Mouse (Mus musculus) adrenal gland, adult 2 months (tissue): ENCODE results near the gene Nol6. TPM values are rescaled to one million over a fixed set of nuclear protein-coding genes. Genes with fewer than 3 reads are reported as not detected.

Source experiments
- DNase-seq: peaks from one replicate; pipeline ENCODE4 v3.0.0; 2021
- polyA plus RNA-seq: library from polyadenylated mRNA; depleted of rRNA; stranded (reverse); fragments of >200 nt; gene quantifications from 2 replicates; pipeline ENCODE4 v1.2.3, GENCODE M21; 2012
- total RNA-seq, 2 experiments: library from RNA; stranded (reverse); gene quantifications; 2 replicates each; pipeline ENCODE4 v1.2.3; 2021

Gene Nol6
- total and polyA plus RNA-seq, 3 experiments = 58.1 to 89.8 (median 59.3) TPM

DNA sequence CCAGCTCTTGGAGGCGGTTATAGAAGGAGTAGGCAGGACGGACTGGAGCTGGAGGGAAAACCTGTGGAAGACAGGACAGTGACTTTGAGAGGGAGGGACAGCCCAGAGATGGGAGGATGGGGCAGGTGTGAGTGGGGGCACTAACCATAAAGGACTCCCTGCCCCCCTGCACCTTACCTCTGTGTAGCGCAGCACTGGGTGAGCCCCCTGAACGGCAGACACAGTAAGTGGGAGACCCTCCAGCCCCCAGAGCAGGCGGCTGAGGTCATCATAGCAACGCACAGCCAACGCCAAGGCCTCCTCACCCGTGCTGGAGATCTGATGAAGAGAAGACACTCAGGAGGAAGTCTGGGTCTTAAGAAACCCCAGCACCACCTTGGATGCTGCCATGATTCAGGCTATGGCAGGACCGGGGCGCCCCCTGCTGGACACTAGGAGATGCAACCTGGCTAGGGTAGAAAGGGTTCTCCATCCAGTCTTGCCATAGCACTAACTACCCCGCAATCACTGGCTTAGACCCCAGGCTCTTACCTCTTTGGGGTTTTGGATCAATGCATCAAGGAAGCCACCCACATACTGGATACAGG is 5.5 kb downstream of the Nol6 start:
- DNase-seq = peak; percentile 52

DNA sequence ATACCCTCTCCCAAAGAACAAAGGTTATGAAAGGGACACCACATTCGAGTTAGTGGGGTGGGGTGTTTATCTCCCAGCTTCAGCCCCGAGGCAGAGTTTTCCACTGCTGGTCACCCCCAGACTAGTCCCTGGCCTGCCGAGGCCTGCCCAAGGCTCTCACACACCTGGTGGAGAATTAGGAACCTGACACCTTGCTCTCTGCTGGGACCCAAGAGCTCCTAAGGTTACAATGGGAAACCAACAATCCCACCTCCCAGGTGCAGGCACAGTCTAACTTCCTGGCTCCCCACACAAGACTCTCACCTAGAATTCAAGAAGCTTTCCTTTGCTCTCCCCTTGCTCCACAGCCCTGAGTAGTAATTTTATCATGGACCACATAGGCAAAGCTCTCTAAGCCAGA is 7.4 kb downstream of the Nol6 start:
- DNase-seq = no peak

DNA sequence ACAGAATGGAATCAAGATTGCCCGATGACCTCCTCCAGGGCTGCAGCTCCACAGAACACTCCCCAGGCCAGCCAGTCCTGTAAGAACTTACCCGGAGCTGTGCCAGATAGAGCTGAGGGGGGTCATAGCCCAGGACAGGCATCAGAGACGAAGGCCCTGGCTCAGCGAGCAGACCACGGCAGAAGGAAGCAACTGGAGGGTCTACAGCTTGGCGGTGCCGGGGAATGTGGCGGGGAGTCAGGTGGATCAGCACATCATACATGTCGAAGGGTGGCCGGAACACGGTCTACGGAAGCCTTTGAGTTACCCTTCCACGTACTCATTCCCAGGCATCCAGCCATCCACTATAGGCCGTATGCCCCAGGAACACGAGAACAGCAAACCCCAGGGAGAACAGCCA is 8.5 kb downstream of the Nol6 start:
- no peak for DNase-seq

DNA sequence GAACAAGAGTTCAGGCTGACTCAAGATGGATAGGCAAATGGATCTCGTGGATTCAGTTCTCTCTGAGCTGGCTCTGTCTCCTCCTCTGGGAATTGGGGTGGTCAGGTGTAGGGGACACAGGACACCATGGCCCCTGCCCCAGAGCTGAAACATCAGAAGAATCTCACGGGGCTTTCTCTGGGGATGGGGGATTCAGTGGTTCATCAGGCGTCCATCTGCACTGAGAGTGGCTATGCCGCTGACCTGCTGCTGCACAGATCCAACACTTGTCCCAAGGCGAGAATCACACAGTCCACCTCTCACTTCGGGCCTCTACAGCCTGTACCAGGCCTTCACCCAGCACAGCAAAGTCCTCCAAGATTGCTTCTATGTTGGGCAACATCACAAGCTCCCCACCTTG is 9.2 kb downstream of the Nol6 start:
- DNase-seq = no peak

DNA sequence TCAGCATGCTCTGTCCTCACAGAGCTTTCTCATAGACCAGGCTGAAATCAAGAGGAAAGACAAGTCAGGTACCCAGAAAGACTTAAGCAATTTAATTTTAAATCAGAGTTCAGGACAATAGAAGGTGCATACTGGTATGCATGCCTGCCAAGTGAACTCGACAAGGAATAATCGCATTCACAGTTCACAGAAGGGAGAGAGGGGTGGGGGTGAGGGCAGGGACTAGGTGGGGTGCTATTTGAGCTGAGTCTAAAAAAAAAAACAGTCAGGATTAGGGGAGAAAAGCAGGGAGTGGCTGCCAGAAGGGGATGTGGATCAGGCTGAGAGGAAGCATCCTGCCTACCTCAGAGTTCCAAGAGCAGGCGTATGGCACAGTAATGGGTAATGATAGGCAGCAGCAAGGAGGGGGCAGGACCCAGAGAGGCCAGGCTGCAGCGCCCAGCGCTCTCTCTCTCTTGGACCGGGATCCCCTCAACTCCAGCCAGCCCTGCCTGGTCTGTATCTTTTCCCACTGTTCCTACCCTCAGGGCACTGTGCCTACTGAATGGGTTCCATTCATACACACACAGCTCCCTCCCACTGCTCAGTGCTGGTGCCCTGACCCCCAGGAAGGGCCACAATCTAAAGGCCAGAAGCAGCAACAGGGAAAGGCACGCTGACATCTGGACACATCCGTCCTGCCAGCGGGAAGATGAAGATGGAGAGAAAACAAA is 9.7 kb downstream of the Nol6 start:
- no peak for DNase-seq

DNA sequence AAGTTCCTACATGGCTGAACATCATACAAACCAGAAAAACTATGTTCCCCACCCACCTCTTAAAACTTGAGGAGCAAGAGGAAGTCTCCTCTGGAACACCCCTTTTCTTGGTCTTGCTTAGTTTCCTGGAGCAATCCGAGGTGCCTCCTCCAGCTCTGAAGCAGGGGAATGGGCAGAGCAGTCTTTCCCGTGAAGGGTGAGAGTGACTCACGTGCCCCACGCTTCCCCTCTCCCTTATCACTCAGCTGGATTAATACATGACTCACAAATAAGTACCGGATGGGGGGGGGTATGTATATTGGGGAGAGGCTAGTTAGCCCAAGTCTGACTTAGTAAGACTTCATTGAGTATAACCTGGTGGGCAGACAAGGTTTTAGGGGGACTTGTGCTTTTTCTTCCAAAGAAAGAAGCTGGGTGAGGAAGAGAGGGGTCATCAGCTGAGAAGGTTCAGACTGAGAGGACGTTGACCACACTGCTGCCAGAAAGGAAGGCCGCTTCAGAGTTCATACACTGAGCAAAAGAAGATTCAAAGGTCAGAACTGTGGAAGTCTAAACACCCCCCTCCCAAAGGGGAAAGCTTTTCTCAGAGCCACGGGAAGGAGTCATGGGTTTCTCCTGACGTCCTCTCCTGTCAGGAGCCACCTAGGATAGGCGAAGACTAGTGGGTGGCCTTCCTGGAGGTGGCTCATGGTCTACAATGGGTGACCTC is 15.4 kb downstream of the Nol6 start:
- peak; percentile 54 for DNase-seq

DNA sequence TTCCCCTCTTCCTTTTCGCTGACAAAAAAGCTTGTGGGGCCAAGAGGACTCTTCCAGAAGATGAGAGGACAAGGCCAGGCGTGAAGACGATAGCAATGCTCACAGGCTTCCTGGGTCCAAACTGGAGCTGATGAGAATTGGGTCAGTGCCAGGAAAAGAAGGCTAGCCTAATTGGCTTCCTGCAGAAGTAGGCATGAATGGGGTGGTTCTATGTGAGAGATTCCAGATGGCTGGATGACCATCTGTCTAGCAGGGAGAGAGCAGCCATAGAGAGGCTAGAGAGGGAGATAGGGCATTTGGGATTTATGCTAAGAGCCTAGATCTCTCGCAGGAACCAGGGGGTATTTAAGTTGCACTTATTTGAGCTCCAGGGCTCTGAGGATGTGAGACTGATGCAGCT is 16.8 kb downstream of the Nol6 start:
- no peak for DNase-seq

DNA sequence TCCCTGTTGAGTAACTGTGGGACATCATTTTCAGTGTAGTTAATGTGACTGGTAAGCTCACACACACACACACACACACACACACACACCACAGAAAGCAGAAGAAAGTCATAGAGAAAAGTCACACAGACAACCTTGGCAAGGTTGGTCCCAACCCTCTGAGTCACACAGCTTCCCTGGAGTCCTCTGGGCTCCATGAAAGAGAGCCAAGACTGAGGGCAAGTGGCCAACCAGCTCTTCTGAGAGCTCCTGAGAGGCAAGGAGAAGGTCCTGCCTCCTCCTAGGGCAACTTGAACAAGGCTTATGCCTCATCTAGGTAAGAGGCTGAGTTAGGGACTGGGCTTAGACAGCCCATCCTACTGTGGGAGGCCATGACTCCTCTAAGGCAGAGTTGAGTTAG is 21.4 kb downstream of the Nol6 start:
- DNase-seq = peak; percentile 83

DNA sequence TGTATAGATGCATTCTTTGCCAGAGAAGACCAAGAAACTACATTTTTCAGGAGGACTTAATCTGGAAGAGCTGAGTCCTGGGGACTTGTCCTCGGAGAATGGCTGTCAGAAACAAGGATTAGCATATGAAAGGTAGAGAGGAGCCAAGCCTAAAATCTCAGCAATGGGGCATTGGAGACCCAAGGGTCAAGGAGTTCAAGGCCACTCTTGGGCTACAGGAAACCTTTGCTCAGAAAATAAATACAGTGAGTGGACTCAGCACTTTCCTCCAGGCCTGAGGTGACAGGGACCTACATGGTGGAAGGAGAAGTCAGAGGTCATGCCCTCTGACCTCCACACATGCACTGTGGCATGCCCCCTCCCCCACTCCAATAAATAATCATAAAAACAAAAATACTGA is 23.3 kb downstream of the Nol6 start:
- DNase-seq = no peak

DNA sequence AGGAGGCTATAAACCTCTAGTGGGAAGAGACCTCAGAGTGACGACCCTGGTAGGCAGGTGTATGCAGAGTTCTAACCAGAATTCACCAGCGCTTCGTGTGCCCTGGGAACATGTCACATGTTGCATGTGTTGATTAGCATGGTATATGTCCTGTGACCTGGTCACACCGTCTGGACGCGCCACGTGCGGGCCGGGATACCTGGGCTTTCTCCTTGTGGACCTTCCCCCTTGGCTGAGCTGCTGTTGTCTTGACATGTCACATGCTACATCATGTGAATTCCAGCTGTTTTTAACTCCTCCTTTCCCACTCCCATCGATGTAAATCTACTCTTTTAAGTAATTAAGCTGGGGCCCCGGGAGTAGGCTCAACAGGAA is 25.7 kb downstream of the Nol6 start:
- DNase-seq = no peak

DNA sequence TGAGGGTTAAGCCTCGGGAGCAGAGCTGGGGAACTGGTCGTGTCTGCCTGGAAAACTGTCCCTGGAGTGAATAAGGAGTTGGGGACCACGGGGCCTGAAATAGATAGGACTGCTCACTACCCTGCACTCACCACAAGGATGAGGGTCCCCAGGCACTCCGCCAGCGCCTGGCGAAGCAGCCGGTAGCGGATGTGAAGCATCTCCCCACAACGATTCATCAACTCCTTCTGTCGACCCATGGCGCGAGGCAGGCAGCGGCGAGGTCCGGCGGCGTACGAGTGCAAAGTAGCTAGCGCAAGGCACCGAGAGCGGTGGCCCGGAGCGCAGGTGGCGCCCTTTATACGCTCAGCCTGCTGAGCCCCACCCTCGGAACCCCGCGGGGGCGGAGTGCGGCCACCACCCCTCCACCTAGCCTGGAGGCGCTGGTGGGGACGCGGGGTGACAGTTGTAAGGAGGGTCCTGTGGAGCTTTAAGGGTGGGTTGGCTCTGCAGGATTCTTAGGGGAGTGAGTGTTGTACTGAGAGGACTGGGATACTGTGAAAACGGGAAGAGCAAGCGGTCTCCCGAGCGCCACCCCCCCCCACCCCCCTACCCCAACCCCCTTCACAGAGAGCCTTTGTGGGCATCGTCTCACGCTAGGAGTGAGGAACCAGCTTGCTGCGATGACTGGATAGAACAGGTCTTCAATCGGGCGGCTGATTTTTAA is 26.2 kb downstream of the Nol6 start, which contains the start of gene Aqp3:
Gene Aqp3 (minus strand): TSS at position 313 of the 706 bp plus-strand sequence.
- DNase-seq = peak; percentile 56

DNA sequence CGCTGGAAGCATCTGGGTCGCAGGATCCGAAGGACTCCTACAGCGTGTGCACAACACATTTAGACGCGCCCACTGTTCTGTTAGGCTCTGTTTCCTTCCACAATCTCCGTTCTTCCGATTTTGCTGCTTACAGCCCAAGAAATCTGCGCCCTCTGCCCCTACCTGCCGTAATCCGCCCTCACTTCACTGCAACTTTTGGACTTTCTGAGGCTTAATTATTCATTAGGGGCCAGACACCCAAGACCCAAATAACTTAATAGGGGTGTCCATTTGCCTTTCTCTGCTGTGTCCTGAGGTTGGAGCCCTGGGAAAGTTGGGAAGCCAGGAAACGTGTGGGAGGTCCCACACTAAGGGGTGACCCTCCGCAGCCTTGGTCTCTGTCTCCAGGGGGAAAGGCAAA is 26.9 kb downstream of the Nol6 start:
- no peak for DNase-seq

DNA sequence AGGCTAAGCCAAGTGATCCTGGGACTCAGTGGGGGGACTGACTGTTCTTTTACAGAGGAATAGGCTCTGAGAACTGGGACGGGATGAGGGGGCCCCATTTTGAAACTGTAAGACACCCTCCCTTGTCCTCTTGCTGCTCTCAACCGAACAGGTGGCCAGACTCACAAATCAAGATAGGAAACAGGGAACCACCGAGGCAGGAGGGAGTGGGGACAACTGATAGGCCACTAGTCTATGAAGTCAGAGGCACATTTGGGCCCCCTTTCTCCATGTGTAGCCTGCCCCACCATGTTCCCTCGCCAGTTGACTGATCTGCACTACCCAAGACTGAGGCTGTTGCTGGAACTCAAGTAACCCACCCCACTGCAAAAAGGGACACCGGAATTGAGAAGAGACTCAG is 27.5 kb downstream of the Nol6 start:
- no peak for DNase-seq

DNA sequence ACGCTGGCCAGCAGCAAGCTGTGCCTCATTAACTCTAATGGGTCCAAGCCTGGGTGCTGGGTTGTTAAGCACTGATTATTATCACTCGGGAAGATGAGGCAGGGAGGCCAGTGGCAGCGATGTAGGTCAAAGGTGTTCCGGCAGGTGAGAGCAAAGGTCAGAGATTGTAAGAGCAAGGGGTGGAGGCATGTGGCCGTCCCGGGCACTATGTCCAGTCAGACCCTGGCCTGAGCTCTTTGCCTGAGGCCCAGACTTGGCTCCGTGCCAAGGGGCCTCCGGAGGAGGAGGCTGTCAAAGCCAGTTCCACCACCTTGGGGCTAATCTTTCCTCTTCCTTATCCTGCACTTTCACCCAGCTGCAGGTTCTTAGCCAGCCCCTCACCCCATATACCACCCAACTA is 28.1 kb downstream of the Nol6 start:
- DNase-seq = no peak

DNA sequence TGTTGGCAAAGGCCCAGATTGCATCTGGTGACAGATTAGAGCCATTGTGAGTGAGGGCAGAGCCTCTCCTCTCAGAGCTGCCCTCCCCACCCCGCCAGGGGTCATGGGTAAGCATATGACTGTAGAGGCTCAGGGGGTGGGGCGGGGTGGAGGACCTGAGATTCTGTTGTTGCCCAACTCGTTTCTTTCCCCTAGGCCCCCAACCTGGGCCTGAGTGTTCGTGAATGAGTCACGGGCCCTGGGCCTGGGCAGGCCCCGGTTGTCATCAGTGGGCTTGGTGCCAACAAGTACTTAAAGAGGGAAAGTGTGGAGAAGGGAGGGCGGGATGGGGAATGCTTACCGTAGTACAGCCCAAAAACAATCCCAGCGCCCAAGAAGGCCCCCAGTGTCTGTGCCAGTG is 29.9 kb downstream of the Nol6 start:
- peak; percentile 67 for DNase-seq

DNA sequence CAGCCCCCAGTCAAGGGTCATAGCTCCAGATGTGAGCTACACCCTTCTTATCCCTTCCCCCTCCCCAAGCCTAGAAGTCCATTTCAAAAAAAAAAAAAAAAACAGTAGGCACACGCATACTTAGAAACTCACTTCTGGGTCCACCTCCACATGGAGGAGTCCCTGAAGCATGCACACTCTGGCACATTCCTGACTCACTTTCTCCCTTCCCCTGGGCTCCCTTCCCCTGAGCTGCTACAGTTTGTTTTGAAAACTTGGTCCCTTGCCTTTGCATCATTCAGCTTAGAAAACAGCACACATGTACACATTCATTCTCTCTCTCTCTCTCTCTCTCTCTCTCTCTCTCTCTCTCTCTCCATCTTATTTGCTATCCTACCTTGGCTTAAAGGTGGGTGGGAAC is 31.3 kb downstream of the Nol6 start:
- DNase-seq = no peak

DNA sequence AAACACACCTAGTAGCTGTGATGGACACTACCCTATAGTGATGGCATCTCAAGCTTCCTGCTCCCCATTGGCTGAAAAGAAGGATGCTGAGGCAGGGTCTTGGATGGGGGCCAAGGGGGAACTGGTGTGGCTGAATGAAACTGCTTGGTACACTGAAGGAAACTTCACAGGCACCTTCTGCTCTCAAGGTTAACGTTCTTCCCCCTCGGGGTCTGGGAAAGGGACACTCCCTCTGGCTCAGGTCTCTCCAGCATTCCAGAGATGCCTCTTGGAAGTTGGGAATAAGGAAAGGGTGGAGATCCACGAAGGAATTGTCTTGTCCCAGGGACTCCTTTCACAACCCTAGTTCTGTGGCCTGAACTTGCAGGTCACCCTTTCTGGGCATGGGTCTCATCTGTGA is 32.9 kb downstream of the Nol6 start:
- no peak for DNase-seq

DNA sequence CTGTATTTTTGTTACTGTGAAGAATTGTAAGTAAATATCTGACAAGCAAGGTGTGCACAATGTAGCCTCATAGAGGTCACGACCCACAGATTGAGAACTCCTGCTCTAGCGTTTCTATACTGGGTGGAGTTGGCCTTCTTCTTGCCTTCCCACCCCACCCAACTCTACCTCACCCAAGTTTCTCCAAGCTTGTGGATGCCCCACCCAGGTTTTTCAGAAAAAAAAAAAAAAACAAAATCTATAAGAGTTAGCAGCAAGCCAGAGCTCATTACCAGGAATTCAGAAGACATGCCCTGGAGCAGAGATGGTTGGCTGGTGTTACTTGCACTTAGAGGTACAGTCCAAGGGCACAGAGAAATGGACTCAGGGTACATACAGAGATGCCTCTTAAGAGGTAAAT is 34.5 kb downstream of the Nol6 start:
- DNase-seq = no peak

DNA sequence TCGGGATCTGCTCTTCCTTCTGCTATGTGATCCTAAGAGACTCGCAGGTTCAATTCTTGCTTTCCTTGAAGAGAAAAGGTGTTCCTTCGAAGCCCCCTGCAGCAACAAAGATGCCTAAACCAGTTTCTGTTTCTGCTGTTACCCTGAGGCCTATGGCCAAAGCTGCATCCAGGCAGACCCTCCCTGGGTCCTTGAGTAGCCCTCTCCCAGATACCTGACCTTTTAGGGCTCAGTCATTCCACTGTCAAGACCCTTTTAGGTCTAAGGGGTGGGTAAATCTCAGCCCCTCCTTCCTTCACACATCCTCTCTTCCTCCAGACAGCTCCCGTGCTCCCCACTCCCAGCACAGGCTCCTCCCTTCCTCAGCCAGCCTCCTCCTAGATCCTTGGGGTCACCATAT is 35.1 kb downstream of the Nol6 start:
- no peak for DNase-seq

DNA sequence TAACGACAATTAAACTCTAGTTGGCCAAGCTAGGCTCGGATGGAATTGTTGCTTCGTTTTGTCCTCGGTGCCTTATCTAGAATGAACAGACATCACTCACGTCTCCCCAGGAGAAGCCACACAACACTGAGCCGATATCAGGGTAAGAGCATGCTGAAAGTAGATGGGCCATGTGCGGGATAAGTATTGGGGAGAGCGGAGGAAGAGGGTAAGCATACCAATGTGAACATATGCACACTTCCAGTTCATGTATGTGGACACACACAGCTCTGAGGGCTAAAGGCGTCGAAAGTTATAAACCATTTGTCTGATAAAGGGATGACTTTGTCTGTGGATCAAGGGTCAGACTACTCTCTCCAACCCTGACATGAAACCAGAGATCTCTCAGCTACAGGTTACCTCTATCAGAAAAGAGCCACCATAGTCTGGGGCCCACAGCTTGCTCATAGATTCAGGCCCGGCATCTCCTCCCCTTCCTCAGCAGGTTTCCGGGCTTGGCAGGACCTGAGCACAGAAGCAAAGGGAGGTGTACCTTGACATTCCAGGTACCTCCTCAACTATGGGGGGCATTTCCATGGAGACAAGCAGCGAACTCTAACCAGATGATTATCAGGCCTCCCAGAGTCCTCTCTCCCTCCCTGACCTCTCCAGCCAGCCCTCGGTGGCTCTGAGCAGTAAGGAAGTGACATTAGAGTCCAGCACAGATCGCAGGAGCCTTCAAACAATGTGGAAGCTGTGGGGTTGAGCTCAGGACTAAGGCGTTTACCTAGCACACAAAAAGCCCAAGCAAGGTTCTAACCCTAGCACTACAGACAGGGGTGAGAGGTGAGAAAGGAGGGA is 36.6 kb downstream of the Nol6 start:
- DNase-seq = no peak

DNA sequence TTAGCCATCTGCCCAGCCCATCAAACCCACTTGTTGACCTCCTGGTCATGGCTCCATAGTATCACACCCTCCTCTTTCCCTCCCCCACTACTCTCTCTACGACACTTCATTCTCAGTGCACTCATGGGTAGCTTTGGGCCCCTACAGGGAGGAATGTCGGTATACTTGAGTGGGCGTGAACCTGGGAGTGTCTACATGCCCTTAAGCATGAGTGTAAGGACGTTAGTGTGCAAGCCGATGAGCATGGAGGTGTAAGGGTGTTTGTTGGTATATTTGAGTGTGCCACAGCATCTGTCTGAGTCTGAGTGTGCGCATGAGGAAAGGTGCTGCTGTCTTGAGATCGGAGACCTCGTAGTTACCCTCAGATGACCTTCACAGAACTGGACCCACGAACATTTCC is 37.3 kb downstream of the Nol6 start:
- DNase-seq = no peak

DNA sequence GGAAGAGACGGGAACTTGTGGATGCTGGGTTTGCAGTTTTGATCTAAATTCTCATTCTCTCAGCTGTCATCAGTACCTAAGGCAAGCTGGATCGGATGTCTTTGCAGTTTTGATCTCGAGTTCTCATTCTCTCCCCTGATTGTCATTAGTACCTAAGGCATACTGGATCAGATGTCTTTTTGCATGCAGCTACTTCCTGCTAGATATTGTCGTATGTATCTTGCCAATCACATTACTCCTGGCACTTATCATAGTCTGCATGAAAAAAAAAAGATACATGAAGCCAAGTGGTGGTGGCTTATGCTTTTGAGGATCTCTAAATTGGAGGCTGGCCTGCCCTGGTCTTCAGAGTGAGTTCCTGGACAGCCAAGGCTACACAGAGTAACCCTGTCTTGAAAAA is 39.4 kb downstream of the Nol6 start:
- DNase-seq = no peak
